Mouse (Mus musculus): ENCODE measurements around the gene Gmps.

Gmps gene

GRCm38 (mm10) chr3:63975955-63976908 is at the start of gene Gmps:
Gene Gmps, plus strand, starts transcription at chr3:63976106.
- DNase-seq (ENCODE audit: low read depth in 1 of 2, low spot score in 2 of 2), result peak; percentile 67 to 88

DNA sequence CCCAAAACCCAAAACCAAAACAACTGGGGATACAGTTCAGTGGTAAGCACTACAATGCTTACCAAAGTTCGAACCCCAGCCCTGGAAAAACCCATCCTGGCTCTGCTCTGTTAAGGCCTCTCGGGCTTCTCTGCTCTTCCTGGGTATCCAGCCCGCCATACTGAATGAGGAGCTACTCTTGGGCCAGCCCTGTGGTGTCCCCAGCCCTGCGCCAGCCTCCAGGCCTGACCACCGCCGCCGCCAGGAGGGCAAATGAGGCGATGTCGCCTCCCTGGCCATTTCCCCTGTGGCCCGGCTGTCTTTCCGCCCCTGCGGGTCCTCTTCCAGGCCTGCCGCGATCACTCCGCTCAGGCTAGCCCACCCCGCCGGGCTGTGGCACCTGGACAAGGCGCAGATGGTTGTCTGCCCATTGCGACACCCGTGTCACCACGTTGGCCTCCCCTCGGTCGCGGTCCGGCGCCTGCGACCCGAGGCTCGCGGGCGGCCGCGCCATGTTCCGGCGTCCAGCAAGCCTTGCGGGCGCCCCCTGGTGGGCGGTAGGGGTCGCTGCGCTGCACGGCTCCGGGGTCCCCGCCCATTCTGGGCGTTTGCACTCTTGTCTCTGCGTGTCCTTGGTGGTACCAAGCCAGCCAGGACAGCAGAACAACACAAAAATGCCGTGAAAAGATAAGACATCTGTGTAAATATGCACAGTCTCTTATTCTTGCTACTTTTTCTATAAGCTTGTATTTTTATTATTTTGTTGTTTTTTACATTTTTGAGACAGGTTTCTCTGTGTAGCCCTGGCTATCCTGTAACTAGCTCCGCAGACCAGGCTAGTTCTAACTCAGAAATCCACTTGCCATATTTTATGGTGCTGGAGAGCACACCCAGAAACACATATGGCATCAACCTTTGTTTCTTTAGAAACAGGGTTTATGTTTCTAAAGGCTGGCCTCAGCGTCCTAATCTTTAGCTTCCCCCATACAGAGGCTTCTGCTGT is 46.7 kb upstream of the Gmps start, which contains the start of gene E130311K13Rik:
Gene E130311K13Rik, minus strand, starts transcription at position 595 of the 982 bp plus-strand sequence.
- peak; percentile 58 to 83 for DNase-seq (ENCODE audit: low read depth in 1 of 2, low spot score in 2 of 2)

- DNase-seq (ENCODE audit: low read depth in 1 of 2, low spot score in 2 of 2), result no peak
Measured at GRCm38 (mm10) chr3:63938928-63939327, 37.0 kb upstream of the Gmps start.

- no peak for DNase-seq (ENCODE audit: low read depth in 1 of 2, low spot score in 2 of 2)
Measured at GRCm38 (mm10) chr3:63941204-63941850, 34.6 kb upstream of the Gmps start.

GRCm38 (mm10) chr3:63949837-63950236 is 26.1 kb upstream of the Gmps start:
- no peak for DNase-seq (ENCODE audit: low read depth in 1 of 2, low spot score in 2 of 2)

- no peak for DNase-seq (ENCODE audit: low read depth in 1 of 2, low spot score in 2 of 2)
Measured at GRCm38 (mm10) chr3:63963421-63964099, 12.3 kb upstream of the Gmps start.

GRCm38 (mm10) chr3:63964100-63964921 is 11.6 kb upstream of the Gmps start, which contains the start of gene Slc33a1:
Gene Slc33a1, minus strand, starts transcription at chr3:63964768.
- DNase-seq (ENCODE audit: low read depth in 1 of 2, low spot score in 2 of 2), result peak; percentile 97 to 98

GRCm38 (mm10) chr3:63964922-63965249 is 11.0 kb upstream of the Gmps start:
- DNase-seq (ENCODE audit: low read depth in 1 of 2, low spot score in 2 of 2), result no peak

DNA sequence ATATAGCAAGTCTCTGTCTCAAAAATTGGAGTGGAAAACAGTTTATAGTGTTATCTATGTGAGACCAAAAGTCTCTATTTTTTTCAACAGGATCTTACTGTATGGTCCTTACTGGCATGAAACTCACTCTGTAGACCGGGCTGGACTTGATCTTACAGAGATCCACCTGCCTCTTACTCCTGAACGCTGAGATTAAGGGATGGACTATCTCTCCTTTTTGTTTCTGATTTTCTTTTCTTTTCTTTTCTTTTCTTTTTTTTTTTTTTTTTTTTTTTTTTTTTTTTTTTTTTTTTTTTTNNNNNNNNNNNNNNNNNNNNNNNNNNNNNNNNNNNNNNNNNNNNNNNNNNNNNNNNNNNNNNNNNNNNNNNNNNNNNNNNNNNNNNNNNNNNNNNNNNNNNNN is 10.0 kb upstream of the Gmps start:
- DNase-seq (ENCODE audit: low read depth in 1 of 2, low spot score in 2 of 2), result no peak

- DNase-seq (ENCODE audit: low read depth in 1 of 2, low spot score in 2 of 2), result no peak
Measured at GRCm38 (mm10) chr3:63977895-63978294, 2.0 kb downstream of the Gmps start.

- DNase-seq (ENCODE audit: low read depth in 1 of 2, low spot score in 2 of 2), result no peak
Measured at GRCm38 (mm10) chr3:63986656-63987055, 10.8 kb downstream of the Gmps start.

- DNase-seq (ENCODE audit: low read depth in 1 of 2, low spot score in 2 of 2), result no peak
Measured at GRCm38 (mm10) chr3:63988722-63989440, 13.0 kb downstream of the Gmps start.

DNA sequence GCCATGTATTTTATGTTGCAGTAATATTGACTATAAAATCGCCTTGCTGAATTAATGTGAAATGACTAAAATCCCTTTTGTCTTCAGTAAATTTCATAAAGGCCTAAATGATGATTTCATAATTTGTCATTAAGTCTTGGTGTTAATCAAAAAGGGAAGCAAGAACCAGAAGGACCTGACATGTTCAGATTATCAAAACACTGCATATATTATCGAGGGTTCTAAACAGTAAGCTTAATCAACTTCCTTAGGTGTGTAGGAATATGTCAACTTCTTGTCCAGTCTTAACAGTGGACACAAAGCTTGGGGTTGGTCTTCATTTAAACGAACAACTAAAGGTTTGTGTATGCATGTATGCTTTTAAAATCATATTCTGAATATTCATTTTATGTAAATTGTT is 45.5 kb downstream of the Gmps start:
- no peak for DNase-seq (ENCODE audit: low read depth in 1 of 2, low spot score in 2 of 2)

DNA sequence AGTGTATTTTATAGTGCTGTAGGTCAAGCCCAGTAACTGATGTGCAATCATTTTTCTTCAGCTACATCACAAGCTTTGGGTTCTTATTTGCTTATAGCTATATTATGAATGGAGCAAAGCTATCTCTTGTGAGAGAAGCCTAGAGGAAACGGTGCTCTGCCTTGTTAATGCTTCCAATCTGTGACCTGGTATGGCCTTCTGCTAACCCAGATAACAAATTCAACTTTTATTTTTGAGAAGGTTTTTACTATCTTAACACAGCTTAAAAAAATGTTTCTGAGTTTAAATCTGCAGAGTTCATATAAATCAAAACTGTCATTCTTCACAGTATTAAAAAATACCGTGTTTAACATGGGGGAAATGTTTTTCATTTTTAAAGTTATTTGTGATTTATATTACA is 46.0 kb downstream of the Gmps start:
- no peak for DNase-seq (ENCODE audit: low read depth in 1 of 2, low spot score in 2 of 2)

GRCm38 (mm10) chr3:64029846-64030245 is 53.9 kb downstream of the Gmps start:
- no peak for DNase-seq (ENCODE audit: low read depth in 1 of 2, low spot score in 2 of 2)

- DNase-seq (ENCODE audit: low read depth in 1 of 2, low spot score in 2 of 2), result no peak
Measured at GRCm38 (mm10) chr3:64038136-64038841, 62.4 kb downstream of the Gmps start.

DNA sequence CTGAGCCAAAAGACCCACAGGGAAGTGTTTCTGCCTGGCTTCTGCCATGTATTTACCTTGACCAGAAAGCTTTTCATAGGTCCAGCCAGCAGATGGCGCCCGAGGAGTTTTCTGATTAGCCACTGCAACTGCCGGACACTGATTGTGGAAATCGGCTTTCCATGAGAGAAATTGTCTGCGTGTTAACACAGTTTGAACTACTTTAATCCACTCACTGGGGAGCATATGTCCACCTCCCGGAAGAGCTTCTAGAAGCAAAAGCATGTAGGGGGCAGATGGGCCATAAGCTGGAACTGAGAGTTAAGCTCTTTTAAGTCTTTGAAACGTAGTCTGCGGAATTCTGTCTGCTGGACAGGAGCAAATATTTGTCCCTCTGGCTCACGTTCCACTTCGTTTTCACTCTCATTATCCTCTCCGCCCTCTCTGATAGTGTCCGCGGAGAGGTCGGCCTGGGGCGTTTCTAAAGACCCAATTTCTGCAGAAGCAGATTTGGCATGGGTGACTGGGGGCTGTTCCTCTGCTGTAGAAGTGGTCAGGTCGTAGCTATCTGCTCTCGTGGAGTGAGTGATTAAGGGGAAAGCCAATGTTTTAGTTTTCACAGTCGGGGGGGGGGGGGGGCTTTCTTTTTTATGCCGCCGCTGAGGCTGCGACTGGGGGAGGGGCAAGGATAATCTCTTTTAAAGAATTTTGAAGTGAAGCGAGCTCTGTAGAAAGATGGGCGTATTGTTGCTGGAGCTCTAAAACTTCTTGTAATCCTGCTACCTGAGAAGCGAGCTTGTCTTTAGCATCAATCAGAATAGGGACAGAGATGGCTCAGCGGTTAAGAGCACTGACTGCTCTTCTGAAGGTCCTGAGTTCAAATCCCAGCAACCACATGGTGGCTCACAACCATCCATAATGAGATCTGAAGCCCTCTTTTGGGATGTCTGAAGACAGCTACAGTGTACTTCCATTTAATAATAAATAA is 64.2 kb downstream of the Gmps start:
- no peak for DNase-seq (ENCODE audit: low read depth in 1 of 2, low spot score in 2 of 2)
